Mouse (Mus musculus) neural tube, embryonic 11.5 days (tissue): ENCODE measurements around the gene Gmds. TPM values are rescaled to one million over a fixed set of nuclear protein-coding genes. Genes with fewer than 3 reads are reported as not detected.

Source experiments
- ATAC-seq: fragments of 200-750 bp; cut with Nextera tagmentation; 2 replicates; pipeline ENCODE4 v1.8.0; 2017; ENCODE audit warnings: moderate number of reproducible peaks, mild to moderate bottlenecking, moderate TSS enrichment, moderate library complexity; ENCODE audit not compliant: insufficient read depth, low FRiP score, low TSS enrichment
- DNase-seq: peaks from one replicate; pipeline ENCODE4 v3.0.0-alpha.2; 2015; ENCODE audit warnings: low spot score
- H3K27ac ChIP-seq: fragments of 300-500 bp; sonication (generic); 2 replicates; pipeline ENCODE4 v1.5.1; 2014; ENCODE audit warnings: low read depth, mild to moderate bottlenecking, low read length
- H3K27me3 ChIP-seq: fragments of 300-500 bp; sonication (generic); 2 replicates; pipeline ENCODE4 v1.6.1; 2014; ENCODE audit warnings: mild to moderate bottlenecking, low read length, mixed read lengths; ENCODE audit not compliant: control insufficient read depth, insufficient read depth
- H3K36me3 ChIP-seq: fragments of 300-500 bp; sonication (generic); 2 replicates; pipeline ENCODE4 v1.6.1; 2014; ENCODE audit warnings: mild to moderate bottlenecking, low read length, moderate library complexity, mixed read lengths; ENCODE audit not compliant: control insufficient read depth, insufficient read depth
- H3K4me1 ChIP-seq: fragments of 300-500 bp; sonication (generic); 2 replicates; pipeline ENCODE4 v1.6.1; 2014; ENCODE audit warnings: low read length, mixed read lengths; ENCODE audit not compliant: control insufficient read depth, insufficient read depth
- H3K4me2 ChIP-seq: fragments of 300-500 bp; sonication (generic); 2 replicates; pipeline ENCODE4 v1.6.1; 2014; ENCODE audit warnings: low read depth, mild to moderate bottlenecking, moderate library complexity
- H3K4me3 ChIP-seq: fragments of 300-500 bp; sonication (generic); 2 replicates; pipeline ENCODE4 v1.5.1; 2014; ENCODE audit warnings: low read depth, low read length
- H3K9ac ChIP-seq: fragments of 300-500 bp; sonication (generic); 2 replicates; pipeline ENCODE4 v1.6.1; 2014; ENCODE audit warnings: mild to moderate bottlenecking, low read length
- H3K9me3 ChIP-seq: fragments of 300-500 bp; sonication (generic); 2 replicates; pipeline ENCODE4 v1.6.1; 2016; ENCODE audit warnings: low read length; ENCODE audit not compliant: control insufficient read depth
- WGBS: fragments of 180-500 bp; shearing (Covaris S2); extraction: QIAGEN DNeasy Blood & Tissue Kit; methylation state at CpG from one replicate; pipeline ENCODE4 v1.1.7; 2014; 5-methylcytosine and 5-hydroxymethylcytosine counted together
- polyA plus RNA-seq: library from polyadenylated mRNA; unstranded; fragments of >200 nt; fragmentation: Nextera tagmentation; extraction: Ambion mirVana; gene quantifications from 2 replicates; pipeline ENCODE4 v1.2.1, GENCODE M21; 2014

Gmds gene
- polyA plus RNA-seq, 1 experiment from 2014 or later = 27.5 TPM

DNA sequence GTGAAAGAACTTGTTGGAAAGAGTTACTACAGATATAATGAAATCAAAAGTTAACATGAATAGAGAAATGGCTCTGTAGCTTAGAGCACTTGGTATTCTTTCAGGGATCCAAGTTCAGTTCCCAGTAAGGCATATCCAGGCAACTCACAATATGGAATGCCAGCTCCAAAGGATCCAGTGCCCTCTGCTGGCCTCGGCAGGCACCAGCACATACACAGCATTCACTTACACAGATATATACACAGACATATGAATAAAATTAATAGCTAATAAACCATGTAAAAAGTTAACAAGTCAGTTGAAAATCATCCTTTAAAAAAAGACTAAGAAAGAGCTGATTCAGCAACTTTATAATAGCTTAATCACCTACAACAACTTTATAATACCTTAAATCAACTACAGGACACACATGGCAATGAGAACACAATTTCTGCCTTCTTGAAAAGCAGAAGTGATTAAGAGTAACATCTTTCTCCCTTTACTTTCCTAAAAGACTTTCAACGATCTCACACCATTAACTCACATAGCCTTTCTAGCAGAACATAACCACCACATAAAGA is 65.5 kb downstream of the Gmds start:
- Histone ChIP-seq H3K27ac (no peak overlapping the region), H3K4me1 (no peaks in the 10 kb centered on the region), H3K9ac (no peak overlapping the region), H3K36me3 (no peaks in the 10 kb centered on the region), H3K4me3 (no peak overlapping the region), H3K27me3 (no peaks in the 10 kb centered on the region), H3K4me2 (no peak overlapping the region), H3K9me3 (no peaks in the 10 kb centered on the region)
- WGBS = 84% methylated on average over 2 of the region's 2 CpGs
- no peak for ATAC-seq
- no peak for DNase-seq

DNA sequence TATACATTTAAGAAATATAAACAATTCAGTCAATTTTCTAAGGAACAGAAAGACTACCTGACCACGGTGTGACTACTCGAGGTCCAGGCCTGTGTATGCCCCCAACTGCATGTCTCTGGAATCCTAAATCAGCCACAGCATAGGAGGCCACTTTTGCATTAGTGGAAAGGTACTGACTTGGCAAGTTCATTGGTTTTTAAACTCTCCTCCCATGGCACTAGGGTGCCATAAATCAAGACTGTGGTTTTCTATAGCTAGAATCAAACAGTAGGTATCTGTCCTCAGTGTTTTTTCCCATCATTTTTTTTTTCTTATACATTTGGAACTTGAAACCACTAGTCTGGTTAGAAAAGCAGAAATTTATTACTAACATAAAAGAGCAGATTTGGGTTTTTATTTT is 68.8 kb downstream of the Gmds start:
- Histone ChIP-seq H3K4me1 (no peaks in the 10 kb centered on the region), H3K4me3 (no peak overlapping the region), H3K9ac (no peak overlapping the region), H3K4me2 (no peak overlapping the region), H3K9me3 (no peaks in the 10 kb centered on the region), H3K27ac (no peak overlapping the region), H3K27me3 (no peaks in the 10 kb centered on the region), H3K36me3 (no peaks in the 10 kb centered on the region)
- DNase-seq (no peak), ATAC-seq (no peak)
- WGBS = 67% methylated on average over 2 of the region's 2 CpGs

DNA sequence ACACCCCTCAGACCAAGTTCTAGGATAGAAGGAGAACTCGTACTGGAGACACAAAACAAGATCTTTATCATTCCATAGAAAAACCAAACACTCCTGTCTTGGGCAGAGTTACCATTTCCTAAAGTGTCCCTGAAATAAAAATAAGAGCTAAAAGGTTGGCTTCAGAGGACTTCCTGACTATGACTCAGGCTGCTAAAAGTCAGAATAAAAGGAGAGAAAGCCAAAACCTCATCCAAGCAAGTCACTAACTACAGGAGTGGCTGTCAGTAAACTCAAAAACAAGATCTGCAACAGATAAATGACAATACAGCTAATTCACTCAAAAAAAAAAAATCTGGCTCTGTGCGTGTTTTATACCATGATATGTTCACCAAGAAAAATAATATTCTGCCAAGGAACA is 69.3 kb downstream of the Gmds start:
- Histone ChIP-seq H3K9me3 (no peaks in the 10 kb centered on the region), H3K27me3 (no peaks in the 10 kb centered on the region), H3K4me1 (no peaks in the 10 kb centered on the region), H3K4me2 (no peak overlapping the region), H3K36me3 (no peaks in the 10 kb centered on the region), H3K9ac (no peak overlapping the region), H3K27ac (no peak overlapping the region), H3K4me3 (no peak overlapping the region)
- DNase-seq (no peak), ATAC-seq (no peak)
- WGBS = 82% methylated on average over 2 of the region's 2 CpGs

DNA sequence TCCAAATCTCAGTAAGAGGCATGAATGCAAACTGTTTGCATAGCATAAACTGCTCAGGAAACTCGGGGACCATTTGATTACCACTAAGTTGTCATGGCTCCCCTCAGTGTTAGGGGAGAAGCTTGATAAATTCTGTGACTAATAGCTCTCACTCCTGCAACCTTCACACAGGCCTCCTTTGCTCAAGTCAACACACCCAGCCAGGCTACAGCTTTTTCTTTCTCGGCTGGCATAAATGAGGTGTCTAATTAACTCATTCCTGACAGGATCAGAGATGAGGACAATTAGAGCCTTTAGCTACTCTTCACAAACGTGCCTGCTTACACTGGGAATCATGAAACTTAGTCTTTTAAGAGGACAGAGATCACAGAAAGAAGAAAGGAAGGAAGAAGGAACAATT is 70.3 kb downstream of the Gmds start:
- H3K9ac ChIP-seq = no peak overlapping the region
- H3K4me2 ChIP-seq = no peak overlapping the region
- no peaks in the 10 kb centered on the region for H3K9me3 ChIP-seq
- WGBS = 19% methylated on average over 3 of the region's 3 CpGs
- no peak overlapping the region for H3K4me3 ChIP-seq
- H3K36me3 ChIP-seq = no peaks in the 10 kb centered on the region
- H3K4me1 ChIP-seq = no peaks in the 10 kb centered on the region
- H3K27ac ChIP-seq = no peak overlapping the region
- ATAC-seq = no peak
- H3K27me3 ChIP-seq = no peaks in the 10 kb centered on the region
- no peak for DNase-seq

DNA sequence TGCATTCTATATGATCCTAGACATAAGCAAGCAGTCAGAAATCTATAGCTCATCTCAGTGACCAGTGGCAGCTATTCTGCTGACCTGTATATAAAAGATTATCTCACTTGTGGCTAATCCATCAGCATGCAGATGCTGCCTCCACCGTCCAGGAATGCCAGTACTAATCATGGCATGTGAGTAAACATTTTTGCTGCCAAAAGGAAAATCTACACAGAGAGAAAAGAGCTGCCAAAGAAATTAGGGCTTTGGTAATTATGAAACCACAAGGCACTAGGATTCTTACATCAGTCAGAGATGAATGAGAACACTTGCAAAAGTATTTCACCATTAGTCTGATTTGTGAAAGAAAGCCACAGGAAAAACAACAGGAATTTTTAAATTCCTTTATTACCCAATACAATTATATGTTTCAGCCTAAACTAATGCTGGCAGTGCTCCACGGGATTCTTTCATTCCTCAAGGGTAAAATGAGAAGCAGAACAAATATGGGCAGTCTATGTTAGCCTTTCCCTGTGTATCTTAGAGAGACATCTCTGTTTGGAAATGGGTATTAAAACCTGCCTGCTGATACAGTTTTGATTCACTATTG is 71.3 kb downstream of the Gmds start:
- no peak overlapping the region for H3K4me2 ChIP-seq
- no peak overlapping the region for H3K27ac ChIP-seq
- WGBS = 52% methylated on average over 2 of the region's 2 CpGs
- DNase-seq = no peak
- H3K9ac ChIP-seq = no peak overlapping the region
- H3K9me3 ChIP-seq = no peaks in the 10 kb centered on the region
- no peak for ATAC-seq
- H3K36me3 ChIP-seq = no peaks in the 10 kb centered on the region
- no peak overlapping the region for H3K4me3 ChIP-seq
- H3K27me3 ChIP-seq = no peaks in the 10 kb centered on the region
- no peaks in the 10 kb centered on the region for H3K4me1 ChIP-seq

DNA sequence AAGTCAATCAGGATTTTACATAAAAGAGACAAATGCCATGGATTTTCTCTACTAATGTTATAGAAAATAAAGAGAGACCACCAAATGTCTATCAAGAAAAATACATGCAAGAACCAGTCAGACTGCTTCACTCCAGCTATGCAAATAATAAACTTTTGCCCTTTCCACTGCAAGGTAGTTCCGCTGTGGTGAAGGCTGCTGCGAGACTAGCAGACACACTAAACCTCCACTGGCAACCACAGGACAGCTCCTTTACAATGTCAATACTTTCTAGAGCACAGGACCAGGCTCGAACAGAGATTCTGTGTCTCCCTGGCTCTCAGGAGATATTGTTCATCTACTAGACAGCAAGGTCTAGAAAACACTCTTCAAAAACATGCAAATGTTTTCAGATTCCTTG is 71.8 kb downstream of the Gmds start:
- WGBS = 56% methylated on average over 3 of the region's 3 CpGs

DNA sequence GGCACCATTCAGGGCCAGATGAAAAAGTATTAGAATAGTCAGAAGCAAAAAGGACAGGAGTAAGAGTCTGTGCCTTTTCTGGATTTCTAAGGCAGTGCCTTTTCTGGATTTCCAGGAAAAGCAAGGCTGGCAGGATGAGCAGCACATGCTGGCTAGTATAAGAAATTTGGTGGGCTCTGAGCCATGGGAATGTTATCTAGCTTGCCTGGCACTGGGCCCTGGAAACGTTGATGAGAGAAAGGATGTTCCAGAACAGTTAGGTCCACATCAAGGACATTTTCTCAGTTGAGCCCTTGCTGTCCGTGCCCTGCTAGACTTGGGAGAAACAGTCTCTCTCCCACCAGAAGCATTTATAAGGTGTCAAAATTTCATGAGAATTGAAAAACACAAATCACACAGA is 82.4 kb downstream of the Gmds start:
- ATAC-seq (no peak), DNase-seq (no peak)
- Histone ChIP-seq H3K4me1 (no peaks in the 10 kb centered on the region), H3K27me3 (no peaks in the 10 kb centered on the region), H3K9me3 (no peaks in the 10 kb centered on the region), H3K4me3 (no peak overlapping the region), H3K9ac (no peak overlapping the region), H3K27ac (no peak overlapping the region), H3K36me3 (no peaks in the 10 kb centered on the region), H3K4me2 (no peak overlapping the region)
- WGBS = 82% methylated on average over 2 of the region's 2 CpGs

More for the DNA sequence above, 71.8 kb downstream of the Gmds start:
- no peaks in the 10 kb centered on the region for H3K36me3 ChIP-seq
- H3K4me2 ChIP-seq = no peak overlapping the region
- no peak for DNase-seq
- no peak overlapping the region for H3K9ac ChIP-seq
- H3K9me3 ChIP-seq = no peaks in the 10 kb centered on the region
- H3K4me1 ChIP-seq = no peaks in the 10 kb centered on the region
- no peak for ATAC-seq
- H3K4me3 ChIP-seq = no peak overlapping the region
- no peaks in the 10 kb centered on the region for H3K27me3 ChIP-seq
- H3K27ac ChIP-seq = no peak overlapping the region

DNA sequence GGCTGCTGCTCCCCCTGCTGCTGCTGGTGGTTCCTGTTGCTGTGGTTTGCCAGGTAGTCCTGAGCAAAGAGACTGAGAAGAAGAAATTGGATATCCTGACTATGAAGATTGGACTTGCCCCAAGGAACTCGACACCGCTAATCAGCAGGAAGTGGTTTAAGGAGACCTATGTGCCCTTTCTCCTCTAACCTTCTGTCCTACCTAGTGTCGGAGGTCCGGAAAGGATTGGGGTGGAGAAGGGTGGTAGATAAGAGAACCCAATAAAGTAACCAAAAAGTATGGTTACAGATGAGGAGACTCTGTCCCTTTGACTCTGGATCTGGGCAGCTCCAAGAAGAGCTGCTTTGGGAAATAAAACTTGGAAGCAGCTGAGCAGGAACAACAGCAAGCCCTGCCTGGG is 86.3 kb downstream of the Gmds start:
- DNase-seq = no peak
- no peaks in the 10 kb centered on the region for H3K9me3 ChIP-seq
- no peak overlapping the region for H3K27ac ChIP-seq
- 78% methylated on average over 4 of the region's 4 CpGs for WGBS
- H3K4me3 ChIP-seq = no peak overlapping the region
- ATAC-seq = no peak
- H3K9ac ChIP-seq = no peak overlapping the region
- no peaks in the 10 kb centered on the region for H3K27me3 ChIP-seq
- H3K36me3 ChIP-seq = no peaks in the 10 kb centered on the region
- no peaks in the 10 kb centered on the region for H3K4me1 ChIP-seq
- H3K4me2 ChIP-seq = no peak overlapping the region

DNA sequence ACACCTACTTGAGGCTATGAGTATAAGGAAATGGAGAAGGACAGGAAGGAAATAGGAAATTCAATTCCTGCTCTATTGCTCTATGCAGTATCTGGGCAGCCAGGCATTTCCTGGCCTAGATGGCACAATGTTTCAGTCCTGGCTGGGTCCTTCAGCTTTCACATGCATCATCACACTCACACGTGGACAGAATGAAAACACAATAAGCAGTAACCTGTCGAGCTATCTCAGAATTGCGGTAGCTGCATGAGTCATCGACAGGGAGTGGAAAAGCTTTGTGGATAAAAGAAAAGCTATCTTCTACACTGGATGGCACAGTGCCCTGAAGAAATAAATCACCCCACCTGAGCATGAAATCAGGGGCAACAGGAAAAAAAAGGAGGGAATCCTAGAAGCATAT is 96.3 kb downstream of the Gmds start:
- Histone ChIP-seq H3K4me2 (no peak overlapping the region), H3K27ac (no peak overlapping the region), H3K4me1 (no peaks in the 10 kb centered on the region), H3K9me3 (no peaks in the 10 kb centered on the region), H3K9ac (no peak overlapping the region), H3K4me3 (no peak overlapping the region), H3K36me3 (no peaks in the 10 kb centered on the region), H3K27me3 (no peaks in the 10 kb centered on the region)
- WGBS = 80% methylated on average over 4 of the region's 4 CpGs
- no peak for DNase-seq
- ATAC-seq = no peak
